Mouse (Mus musculus): ENCODE data around the gene Lamp1.

Lamp1 gene

GRCm38 (mm10) chr8:13201013-13201334 lies 42.0 kb downstream of the Lamp1 start:
- DNase-seq (ENCODE audit: low spot score in 2 of 2): no peak

- no peak for DNase-seq (ENCODE audit: low spot score in 2 of 2)
Observed at GRCm38 (mm10) chr8:13202041-13202440, 43.1 kb downstream of the Lamp1 start.

GRCm38 (mm10) chr8:13202806-13203205 lies 43.8 kb downstream of the Lamp1 start:
- DNase-seq (ENCODE audit: low spot score in 2 of 2): no peak

GRCm38 (mm10) chr8:13203472-13203871 lies 44.5 kb downstream of the Lamp1 start:
- peak in 1 of 2 experiments; percentile 29 for DNase-seq (ENCODE audit: low spot score in 2 of 2)

GRCm38 (mm10) chr8:13204371-13205140 lies 45.6 kb downstream of the Lamp1 start:
- DNase-seq (ENCODE audit: low spot score in 2 of 2): no peak

GRCm38 (mm10) chr8:13205311-13205710 lies 46.4 kb downstream of the Lamp1 start:
- DNase-seq (ENCODE audit: low spot score in 2 of 2): no peak

- DNase-seq (ENCODE audit: low spot score in 2 of 2): no peak
Observed at GRCm38 (mm10) chr8:13206290-13206689, 47.3 kb downstream of the Lamp1 start.

- DNase-seq (ENCODE audit: low spot score in 2 of 2): no peak
Observed at GRCm38 (mm10) chr8:13208627-13209355, 49.8 kb downstream of the Lamp1 start.

GRCm38 (mm10) chr8:13209770-13210169 lies 50.8 kb downstream of the Lamp1 start:
- DNase-seq (ENCODE audit: low spot score in 2 of 2): no peak

- DNase-seq (ENCODE audit: low spot score in 2 of 2): peak; percentile 85 to 91
Observed at GRCm38 (mm10) chr8:13213479-13214268, 54.7 kb downstream of the Lamp1 start.

- no peak for DNase-seq (ENCODE audit: low spot score in 2 of 2)
Observed at GRCm38 (mm10) chr8:13216386-13216785, 57.4 kb downstream of the Lamp1 start.

- no peak for DNase-seq (ENCODE audit: low spot score in 2 of 2)
Observed at GRCm38 (mm10) chr8:13217093-13217492, 58.1 kb downstream of the Lamp1 start.

- DNase-seq (ENCODE audit: low spot score in 2 of 2): no peak
Observed at GRCm38 (mm10) chr8:13217986-13218385, 59.0 kb downstream of the Lamp1 start.

- no peak for DNase-seq (ENCODE audit: low spot score in 2 of 2)
Observed at GRCm38 (mm10) chr8:13218441-13218840, 59.5 kb downstream of the Lamp1 start.

GRCm38 (mm10) chr8:13224426-13224825 lies 65.5 kb downstream of the Lamp1 start:
- DNase-seq (ENCODE audit: low spot score in 2 of 2): no peak

Data from natural killer cell, adult 2 months (primary cell).